Mouse (Mus musculus) embryonic facial prominence, embryonic 12.5 days (tissue): ENCODE measurements around the gene Glipr2. TPM values are rescaled to one million over a fixed set of nuclear protein-coding genes. Genes with fewer than 3 reads are reported as not detected.

ENCODE experiments used
- polyA plus RNA-seq: library from polyadenylated mRNA; unstranded; fragments of >200 nt; fragmentation: Nextera tagmentation; extraction: Ambion mirVana; gene quantifications from 2 replicates; pipeline ENCODE4 v1.2.1, GENCODE M21; 2016

Glipr2 gene
- polyA plus RNA-seq, 1 experiment from 2014 or later = 118 TPM

Other genes with a start within 250 kb of the Glipr2 start
- 0.06 TPM in 1 of 2 replicates, not detected in the other for gene Olfr71, start 247.1 kb upstream of the Glipr2 start, polyA plus RNA-seq
- gene Hrct1, start 230.2 kb upstream of the Glipr2 start, polyA plus RNA-seq = 0.15 and 0.43 TPM in 2 replicates
- gene Spaar, start 227.4 kb upstream of the Glipr2 start, polyA plus RNA-seq = not detected in 2 replicates
- gene Olfr159, start 186.4 kb upstream of the Glipr2 start, polyA plus RNA-seq = not detected in 2 replicates
- 0.09 and 0.31 TPM in 2 replicates for gene Olfr156, start 133.5 kb upstream of the Glipr2 start, polyA plus RNA-seq
- gene Olfr157, start 117.2 kb upstream of the Glipr2 start, polyA plus RNA-seq = 0.08 TPM in 1 of 2 replicates, not detected in the other
- gene Olfr155, start 105.8 kb upstream of the Glipr2 start, polyA plus RNA-seq = 0.18 TPM in 1 of 2 replicates, not detected in the other
- 30.4 and 33.9 TPM in 2 replicates for gene Reck, start 81.9 kb upstream of the Glipr2 start, polyA plus RNA-seq
- gene Ccin, start 26.1 kb downstream of the Glipr2 start, polyA plus RNA-seq = 0.11 TPM in 1 of 2 replicates, not detected in the other
- 254 and 261 TPM in 2 replicates for gene Clta, start 47.1 kb downstream of the Glipr2 start, polyA plus RNA-seq
- gene Gne, start 126.8 kb downstream of the Glipr2 start, polyA plus RNA-seq = 20.4 and 23.8 TPM in 2 replicates